Mouse (Mus musculus) monocyte, adult 2 months (primary cell): Measurements from ENCODE around the gene Olfr1454.

Experiments used
- DNase-seq, 2 experiments: peaks; one replicate each; pipeline ENCODE4 v3.0.0; 2022; ENCODE audit warnings: low spot score in 2 of 2, low read depth in 1 of 2

Olfr1454 gene

GRCm38 (mm10) chr19:13060310-13060709 lies at the start of gene Olfr1454:
Olfr1454 (plus strand) TSS chr19:13060610.
- no peak for DNase-seq

GRCm38 (mm10) chr19:13028227-13028626 lies 32.2 kb upstream of the Olfr1454 start, which contains the start of gene Olfr1453:
Olfr1453 (minus strand) TSS chr19:13028327.
- DNase-seq: no peak

GRCm38 (mm10) chr19:13093908-13094307 lies 33.5 kb downstream of the Olfr1454 start:
- no peak for DNase-seq

- DNase-seq: no peak
These were observed 37.4 kb downstream of the Olfr1454 start, which contains the start of gene Olfr1457 for GRCm38 (mm10) chr19:13097791-13098190. Olfr1457 (minus strand) TSS chr19:13097891.

- DNase-seq: no peak
These were observed 46.3 kb downstream of the Olfr1454 start, which contains the start of gene Olfr1458 for GRCm38 (mm10) chr19:13106675-13107074. Olfr1458 (minus strand) TSS chr19:13106775.
